Mouse (Mus musculus) kidney, embryonic 16.5 days (tissue): Measurements from ENCODE around the gene Apc2. TPM values are rescaled to one million over a fixed set of nuclear protein-coding genes. Genes with fewer than 3 reads are reported as not detected.
A peak's percentile ranks its signal among the peaks of the same experiment; 100 is the strongest.

Experiments used
- ATAC-seq: fragments of 200-750 bp; cut with Nextera tagmentation; 2 replicates; pipeline ENCODE4 v1.8.0; 2017; ENCODE audit warnings: moderate TSS enrichment; ENCODE audit not compliant: low FRiP score, low TSS enrichment
- H3K27ac ChIP-seq: fragments of 300-500 bp; sonication (generic); 2 replicates; pipeline ENCODE4 v1.5.1; 2014; ENCODE audit warnings: low read length
- H3K27me3 ChIP-seq: fragments of 300-500 bp; sonication (generic); 2 replicates; pipeline ENCODE4 v1.6.1; 2014; ENCODE audit warnings: low read length, control low read depth, mixed read lengths; ENCODE audit not compliant: insufficient read depth
- H3K36me3 ChIP-seq: fragments of 300-500 bp; sonication (generic); 2 replicates; pipeline ENCODE4 v1.6.1; 2014; ENCODE audit warnings: low read length, control low read depth, mixed read lengths; ENCODE audit not compliant: insufficient read depth
- H3K4me1 ChIP-seq: fragments of 300-500 bp; sonication (generic); 2 replicates; pipeline ENCODE4 v1.6.1; 2014; ENCODE audit warnings: low read length, control low read depth, mixed read lengths; ENCODE audit not compliant: insufficient read depth
- H3K4me2 ChIP-seq: fragments of 300-500 bp; sonication (generic); replicated peaks from 2 replicates; pipeline ENCODE4 v1.6.1; 2014; ENCODE audit warnings: low read depth, low read length
- H3K4me3 ChIP-seq: fragments of 300-500 bp; sonication (generic); 2 replicates; pipeline ENCODE4 v1.5.1; 2014; ENCODE audit warnings: mild to moderate bottlenecking, low read length
- H3K9ac ChIP-seq: fragments of 300-500 bp; sonication (generic); replicated peaks from 2 replicates; pipeline ENCODE4 v1.6.1; 2014; ENCODE audit warnings: low read length
- H3K9me3 ChIP-seq: fragments of 300-500 bp; sonication (generic); 2 replicates; pipeline ENCODE4 v1.6.1; 2016; ENCODE audit warnings: low read length, control low read depth
- WGBS: fragments of 180-500 bp; shearing (Covaris S2); extraction: QIAGEN DNeasy Blood & Tissue Kit; methylation state at CpG from one replicate; pipeline ENCODE4 v1.1.7; 2014; 5-methylcytosine and 5-hydroxymethylcytosine counted together
- microRNA-seq: library from miRNA; unstranded; fragments of <30 nt; microRNA quantifications from one replicate; pipeline ENCODE4, GENCODE M21; 2016
- polyA plus RNA-seq: library from polyadenylated mRNA; unstranded; fragments of >200 nt; fragmentation: Nextera tagmentation; extraction: Ambion mirVana; gene quantifications from 2 replicates; pipeline ENCODE4 v1.2.1, GENCODE M21; 2015

Apc2 gene
- polyA plus RNA-seq, 1 experiment from 2014 or later: 1.6 TPM

- peaks cover 64% of the 10 kb centered on the region for H3K27me3 ChIP-seq
- H3K4me2 ChIP-seq: peak overlapping the region; percentile 51
- no peak for ATAC-seq
- H3K36me3 ChIP-seq: no peaks in the 10 kb centered on the region
- peaks cover 13% of the 10 kb centered on the region for H3K4me1 ChIP-seq
- H3K4me3 ChIP-seq: peak overlapping the region; percentile 45; the same call in 1 of the 2 replicates
- H3K27ac ChIP-seq: no peak overlapping the region
- WGBS: 34% methylated on average over 7 of the region's 7 CpGs
- H3K9me3 ChIP-seq: no peaks in the 10 kb centered on the region
- H3K9ac ChIP-seq: no peak overlapping the region
Measured at GRCm38 (mm10) chr10:80357336-80357735, 61.6 kb downstream of the Apc2 start.

GRCm38 (mm10) chr10:80357994-80358639, 62.3 kb downstream of the Apc2 start:
- 5% methylated on average over 30 of the region's 31 CpGs for WGBS
- peak overlapping the region; percentile 29 for H3K4me3 ChIP-seq
- no peaks in the 10 kb centered on the region for H3K9me3 ChIP-seq
- H3K4me2 ChIP-seq: peak overlapping the region; percentile 51
- peak overlapping the region; percentile 31; the same call in 1 of the 2 replicates for H3K9ac ChIP-seq
- H3K4me1 ChIP-seq: peaks cover 13% of the 10 kb centered on the region
- peaks cover 67% of the 10 kb centered on the region for H3K27me3 ChIP-seq
- H3K27ac ChIP-seq: no peak overlapping the region
- ATAC-seq: peak; percentile 21; the same call in 1 of the 2 replicates
- no peaks in the 10 kb centered on the region for H3K36me3 ChIP-seq

GRCm38 (mm10) chr10:80363734-80364133, 68.0 kb downstream of the Apc2 start:
- no peaks in the 10 kb centered on the region for H3K9me3 ChIP-seq
- peak; percentile 28; the same call in 1 of the 2 replicates for ATAC-seq

GRCm38 (mm10) chr10:80365736-80366135, 70.0 kb downstream of the Apc2 start:
- Histone ChIP-seq H3K27ac (no peak overlapping the region), H3K9me3 (no peaks in the 10 kb centered on the region), H3K4me1 (no peaks in the 10 kb centered on the region), H3K4me3 (no peak overlapping the region), H3K27me3 (peaks cover 5% of the 10 kb centered on the region; the same call in 1 of the 2 replicates), H3K9ac (no peak overlapping the region), H3K4me2 (no peak overlapping the region), H3K36me3 (no peaks in the 10 kb centered on the region)
- ATAC-seq: no peak
- 70% methylated on average over 6 of the region's 6 CpGs for WGBS

More at GRCm38 (mm10) chr10:80363734-80364133, 68.0 kb downstream of the Apc2 start:
- no peak overlapping the region for H3K9ac ChIP-seq
- H3K4me3 ChIP-seq: no peak overlapping the region
- 44% methylated on average over 6 of the region's 6 CpGs for WGBS
- no peaks in the 10 kb centered on the region for H3K4me1 ChIP-seq
- peaks cover 11% of the 10 kb centered on the region for H3K27me3 ChIP-seq
- H3K4me2 ChIP-seq: no peak overlapping the region
- no peaks in the 10 kb centered on the region for H3K36me3 ChIP-seq
- no peak overlapping the region for H3K27ac ChIP-seq

Small RNA genes lying within 50 kb of the gene (microRNA-seq; reads per million reads assigned to microRNA genes)
- gene Mir6911: not detected

Other genes starting within 250 kb of the Apc2 start
- gene Gpx4, start 248.8 kb upstream of the Apc2 start, polyA plus RNA-seq: 617 and 706 TPM in 2 replicates
- gene Sbno2, start 190.4 kb upstream of the Apc2 start, polyA plus RNA-seq: 16.1 and 17.6 TPM in 2 replicates
- gene Stk11, start 180.2 kb upstream of the Apc2 start, polyA plus RNA-seq: 18.2 and 20.2 TPM in 2 replicates
- 676 and 688 TPM in 2 replicates for gene Atp5d, start 157.3 kb upstream of the Apc2 start, polyA plus RNA-seq
- gene Cbarp, start 155.1 kb upstream of the Apc2 start, polyA plus RNA-seq: 6.4 and 7.3 TPM in 2 replicates
- gene Midn, start 147.7 kb upstream of the Apc2 start, polyA plus RNA-seq: 15.9 and 16.8 TPM in 2 replicates
- 96.2 and 101 TPM in 2 replicates for gene Cirbp, start 130.0 kb upstream of the Apc2 start, polyA plus RNA-seq
- 15.2 and 15.3 TPM in 2 replicates for gene 1600002K03Rik, start 123.0 kb upstream of the Apc2 start, polyA plus RNA-seq
- gene Efna2, start 116.5 kb upstream of the Apc2 start, polyA plus RNA-seq: 11.0 and 11.8 TPM in 2 replicates
- gene Mum1, start 69.5 kb upstream of the Apc2 start, polyA plus RNA-seq: 72.2 and 74.6 TPM in 2 replicates
- gene Ndufs7, start 46.9 kb upstream of the Apc2 start, polyA plus RNA-seq: 398 and 444 TPM in 2 replicates
- gene Gamt, start 35.0 kb upstream of the Apc2 start, polyA plus RNA-seq: 38.1 and 38.3 TPM in 2 replicates
- gene Dazap1, start 34.5 kb upstream of the Apc2 start, polyA plus RNA-seq: 52.7 and 55.4 TPM in 2 replicates
- 899 and 901 TPM in 2 replicates for gene Rps15, start 3.5 kb upstream of the Apc2 start, polyA plus RNA-seq
- 52.9 and 54.8 TPM in 2 replicates for gene 2310011J03Rik, start 24.6 kb downstream of the Apc2 start, polyA plus RNA-seq
- 8.6 and 8.8 TPM in 2 replicates for gene Pcsk4, start 33.5 kb downstream of the Apc2 start, polyA plus RNA-seq
- gene Reep6, start 34.0 kb downstream of the Apc2 start, polyA plus RNA-seq: 11.0 and 11.5 TPM in 2 replicates
- gene Adamtsl5, start 52.4 kb downstream of the Apc2 start, polyA plus RNA-seq: 4.8 and 5.4 TPM in 2 replicates
- 0.97 and 1.2 TPM in 2 replicates for gene Plk5, start 60.5 kb downstream of the Apc2 start, polyA plus RNA-seq
- 3.8 and 5.1 TPM in 2 replicates for gene Mex3d, start 91.7 kb downstream of the Apc2 start, polyA plus RNA-seq
- 266 and 277 TPM in 2 replicates for gene Mbd3, start 103.6 kb downstream of the Apc2 start, polyA plus RNA-seq
- 840 and 906 TPM in 2 replicates for gene Uqcr11, start 110.9 kb downstream of the Apc2 start, polyA plus RNA-seq
- 118 and 126 TPM in 2 replicates for gene Tcf3, start 137.7 kb downstream of the Apc2 start, polyA plus RNA-seq
- not detected in 2 replicates for gene Onecut3, start 198.9 kb downstream of the Apc2 start, polyA plus RNA-seq
- gene Atp8b3, start 243.1 kb downstream of the Apc2 start, polyA plus RNA-seq: 0.32 and 0.34 TPM in 2 replicates